Mouse (Mus musculus) heart, embryonic 15.5 days (tissue): ENCODE data around the gene Atp1b1. TPM values are rescaled to one million over a fixed set of nuclear protein-coding genes. Genes with fewer than 3 reads are reported as not detected.

Experiments
- ATAC-seq: fragments of 200-750 bp; cut with Nextera tagmentation; replicated peaks from 2 replicates; pipeline ENCODE4 v1.8.0; 2017; ENCODE audit warnings: low read depth, moderate TSS enrichment; ENCODE audit not compliant: insufficient number of reproducible peaks, insufficient read depth, low FRiP score
- H3K27ac ChIP-seq: fragments of 300-500 bp; sonication (generic); 2 replicates; pipeline ENCODE4 v1.5.1; 2015; ENCODE audit warnings: mild to moderate bottlenecking, inconsistent platforms
- H3K27me3 ChIP-seq: fragments of 300-500 bp; sonication (generic); 2 replicates; pipeline ENCODE4 v1.6.1; 2015; ENCODE audit warnings: inconsistent platforms
- H3K36me3 ChIP-seq: fragments of 300-500 bp; sonication (generic); 2 replicates; pipeline ENCODE4 v1.6.1; 2015; ENCODE audit warnings: mild to moderate bottlenecking, inconsistent platforms
- H3K4me1 ChIP-seq: fragments of 300-500 bp; sonication (generic); replicated peaks from 2 replicates; pipeline ENCODE4 v1.6.1; 2015; ENCODE audit warnings: inconsistent platforms
- H3K4me2 ChIP-seq: fragments of 300-500 bp; sonication (generic); 2 replicates; pipeline ENCODE4 v1.6.1; 2015; ENCODE audit warnings: inconsistent platforms, mild to moderate bottlenecking, moderate library complexity
- H3K4me3 ChIP-seq: fragments of 300-500 bp; sonication (generic); 2 replicates; pipeline ENCODE4 v1.5.1; 2015; ENCODE audit warnings: mild to moderate bottlenecking, inconsistent platforms
- H3K9ac ChIP-seq: fragments of 300-500 bp; sonication (generic); 2 replicates; pipeline ENCODE4 v1.6.1; 2015; ENCODE audit warnings: mild to moderate bottlenecking, inconsistent platforms
- H3K9me3 ChIP-seq: fragments of 300-500 bp; sonication (generic); replicated peaks from 2 replicates; pipeline ENCODE4 v1.6.1; 2016; ENCODE audit warnings: inconsistent platforms
- WGBS: fragments of 180-500 bp; shearing (Covaris S2); methylation state at CpG from one replicate; pipeline ENCODE4 v1.1.7; 2015; ENCODE audit warnings: mixed read lengths; 5-methylcytosine and 5-hydroxymethylcytosine counted together
- polyA plus RNA-seq: library from polyadenylated mRNA; unstranded; fragments of >200 nt; fragmentation: Nextera tagmentation; extraction: Ambion mirVana; gene quantifications from 2 replicates; pipeline ENCODE4 v1.2.1, GENCODE M21; 2015

Atp1b1 gene
- polyA plus RNA-seq, 1 experiment from 2014 or later, result 301 TPM

GRCm38 (mm10) chr1:164460921-164461697 is 3.0 kb upstream of the Atp1b1 start:
- Histone ChIP-seq H3K27me3 (peaks cover 6% of the 10 kb centered on the region; the same call in 1 of the 2 replicates), H3K4me1 (peaks cover 30% of the 10 kb centered on the region), H3K9ac (peak overlapping the region; percentile 17; the same call in 1 of the 2 replicates), H3K27ac (peak overlapping the region; percentile 90), H3K4me2 (peak overlapping the region; percentile 55), H3K36me3 (no peaks in the 10 kb centered on the region), H3K9me3 (no peaks in the 10 kb centered on the region), H3K4me3 (peak overlapping the region; percentile 18; the same call in 1 of the 2 replicates)
- ATAC-seq, result no peak
- 63% methylated on average over 13 of the region's 13 CpGs for WGBS

- WGBS, result 42% methylated on average over 12 of the region's 12 CpGs
- Histone ChIP-seq H3K4me1 (peaks cover 39% of the 10 kb centered on the region), H3K27ac (peak overlapping the region; percentile 98), H3K27me3 (peaks cover 9% of the 10 kb centered on the region; the same call in 1 of the 2 replicates), H3K36me3 (no peaks in the 10 kb centered on the region), H3K4me2 (peak overlapping the region; percentile 80), H3K9ac (peak overlapping the region; percentile 95), H3K4me3 (peak overlapping the region; percentile 71), H3K9me3 (no peaks in the 10 kb centered on the region)
- no peak for ATAC-seq
These were observed 1.2 kb upstream of the Atp1b1 start for GRCm38 (mm10) chr1:164459127-164459905.

- Histone ChIP-seq H3K4me1 (peaks cover 45% of the 10 kb centered on the region), H3K4me3 (peak overlapping the region; percentile 71), H3K27me3 (peaks cover 9% of the 10 kb centered on the region; the same call in 1 of the 2 replicates), H3K27ac (peak overlapping the region; percentile 98), H3K9ac (peak overlapping the region; percentile 95), H3K4me2 (peak overlapping the region; percentile 80), H3K36me3 (no peaks in the 10 kb centered on the region), H3K9me3 (no peaks in the 10 kb centered on the region)
- ATAC-seq, result peak; percentile 37
- 2% methylated on average over 22 of the region's 22 CpGs for WGBS
These were observed 481 bp upstream of the Atp1b1 start for GRCm38 (mm10) chr1:164458621-164459051.

GRCm38 (mm10) chr1:164457531-164458244 is 467 bp downstream of the Atp1b1 start:
- ATAC-seq, result peak; percentile 68
- Histone ChIP-seq H3K9ac (peak overlapping the region; percentile 95), H3K27me3 (peaks cover 9% of the 10 kb centered on the region; the same call in 1 of the 2 replicates), H3K27ac (peak overlapping the region; percentile 98), H3K4me2 (peak overlapping the region; percentile 80), H3K4me3 (peak overlapping the region; percentile 71), H3K4me1 (peaks cover 55% of the 10 kb centered on the region), H3K36me3 (peaks cover 7% of the 10 kb centered on the region; the same call in 1 of the 2 replicates), H3K9me3 (no peaks in the 10 kb centered on the region)
- WGBS, result under 1% methylated on average over 62 of the region's 76 CpGs

- Histone ChIP-seq H3K27me3 (peaks cover 9% of the 10 kb centered on the region; the same call in 1 of the 2 replicates), H3K4me1 (peaks cover 52% of the 10 kb centered on the region)
- WGBS, result 5% methylated on average over 8 of the region's 8 CpGs
These were observed 1.4 kb downstream of the Atp1b1 start for GRCm38 (mm10) chr1:164456731-164457130.

GRCm38 (mm10) chr1:164456065-164456464 is 2.1 kb downstream of the Atp1b1 start:
- Histone ChIP-seq H3K4me1 (peaks cover 52% of the 10 kb centered on the region), H3K9ac (peak overlapping the region; percentile 95), H3K36me3 (peaks cover 12% of the 10 kb centered on the region; the same call in 1 of the 2 replicates), H3K9me3 (no peaks in the 10 kb centered on the region), H3K4me3 (peak overlapping the region; percentile 71), H3K27me3 (peaks cover 9% of the 10 kb centered on the region; the same call in 1 of the 2 replicates), H3K27ac (peak overlapping the region; percentile 98), H3K4me2 (peak overlapping the region; percentile 80)
- WGBS, result 13% methylated on average over 6 of the region's 6 CpGs
- no peak for ATAC-seq

More at GRCm38 (mm10) chr1:164456731-164457130, 1.4 kb downstream of the Atp1b1 start:
- peak overlapping the region; percentile 98 for H3K27ac ChIP-seq
- H3K4me3 ChIP-seq, result peak overlapping the region; percentile 71
- H3K4me2 ChIP-seq, result peak overlapping the region; percentile 80
- peak overlapping the region; percentile 95 for H3K9ac ChIP-seq
- H3K9me3 ChIP-seq, result no peaks in the 10 kb centered on the region
- ATAC-seq, result no peak
- peaks cover 12% of the 10 kb centered on the region; the same call in 1 of the 2 replicates for H3K36me3 ChIP-seq

- peak overlapping the region; percentile 98 for H3K27ac ChIP-seq
- 26% methylated on average over 7 of the region's 7 CpGs for WGBS
- peak overlapping the region; percentile 80 for H3K4me2 ChIP-seq
- peaks cover 12% of the 10 kb centered on the region; the same call in 1 of the 2 replicates for H3K36me3 ChIP-seq
- peaks cover 9% of the 10 kb centered on the region; the same call in 1 of the 2 replicates for H3K27me3 ChIP-seq
- ATAC-seq, result no peak
- peak overlapping the region; percentile 71 for H3K4me3 ChIP-seq
- peak overlapping the region; percentile 95 for H3K9ac ChIP-seq
- peaks cover 52% of the 10 kb centered on the region for H3K4me1 ChIP-seq
- H3K9me3 ChIP-seq, result no peaks in the 10 kb centered on the region
These were observed 2.5 kb downstream of the Atp1b1 start for GRCm38 (mm10) chr1:164455614-164456013.

GRCm38 (mm10) chr1:164454747-164455400 is 3.3 kb downstream of the Atp1b1 start:
- 21% methylated on average over 14 of the region's 14 CpGs for WGBS
- H3K4me3 ChIP-seq, result peak overlapping the region; percentile 71
- peaks cover 9% of the 10 kb centered on the region; the same call in 1 of the 2 replicates for H3K27me3 ChIP-seq
- peak overlapping the region; percentile 65 for H3K4me2 ChIP-seq
- ATAC-seq, result no peak
- peak overlapping the region; percentile 79 for H3K27ac ChIP-seq
- H3K9ac ChIP-seq, result peak overlapping the region; percentile 52
- peaks cover 15% of the 10 kb centered on the region; the same call in 1 of the 2 replicates for H3K36me3 ChIP-seq
- no peaks in the 10 kb centered on the region for H3K9me3 ChIP-seq
- peaks cover 53% of the 10 kb centered on the region for H3K4me1 ChIP-seq

- H3K4me1 ChIP-seq, result peaks cover 61% of the 10 kb centered on the region
- no peak for ATAC-seq
- peaks cover 8% of the 10 kb centered on the region; the same call in 1 of the 2 replicates for H3K27me3 ChIP-seq
- peak overlapping the region; percentile 71 for H3K4me3 ChIP-seq
- H3K4me2 ChIP-seq, result peak overlapping the region; percentile 65
- H3K9me3 ChIP-seq, result no peaks in the 10 kb centered on the region
- H3K9ac ChIP-seq, result no peak overlapping the region
- peaks cover 20% of the 10 kb centered on the region; the same call in 1 of the 2 replicates for H3K36me3 ChIP-seq
- WGBS, result 65% methylated on average over 5 of the region's 5 CpGs
- peak overlapping the region; percentile 79 for H3K27ac ChIP-seq
These were observed 4.4 kb downstream of the Atp1b1 start for GRCm38 (mm10) chr1:164453739-164454138.

- H3K27ac ChIP-seq, result peak overlapping the region; percentile 32
- H3K4me1 ChIP-seq, result peaks cover 57% of the 10 kb centered on the region
- no peaks in the 10 kb centered on the region for H3K9me3 ChIP-seq
- peaks cover 26% of the 10 kb centered on the region; the same call in 1 of the 2 replicates for H3K36me3 ChIP-seq
- ATAC-seq, result no peak
- H3K4me3 ChIP-seq, result 0 out of 2 replicates have a peak overlapping the region, but pooled peaks have one; percentile 5
- 80% methylated on average over 8 of the region's 8 CpGs for WGBS
- peaks cover 3% of the 10 kb centered on the region; the same call in 1 of the 2 replicates for H3K27me3 ChIP-seq
- peak overlapping the region; percentile 65 for H3K4me2 ChIP-seq
- H3K9ac ChIP-seq, result peak overlapping the region; percentile 4; the same call in 1 of the 2 replicates
These were observed 5.0 kb downstream of the Atp1b1 start for GRCm38 (mm10) chr1:164453146-164453545.
